Mouse (Mus musculus): ENCODE results near the gene Col6a3.

GRCm38 (mm10) chr1:90716258-90716657 lies 127.5 kb downstream of the Col6a3 start:
- no peak for TF ChIP-seq CTCF (conservative IDR thresholded peaks at IDR 0.05; ENCODE audit: insufficient read depth, insufficient read length, low read depth, low read length)
- no peak for TF ChIP-seq POLR2A (IDR thresholded peaks at IDR 0.05; ENCODE audit: low read depth, low read length)

Measured in kidney, adult 2 months (tissue).